Mouse (Mus musculus): ENCODE results near the gene Dtx4.

DNA sequence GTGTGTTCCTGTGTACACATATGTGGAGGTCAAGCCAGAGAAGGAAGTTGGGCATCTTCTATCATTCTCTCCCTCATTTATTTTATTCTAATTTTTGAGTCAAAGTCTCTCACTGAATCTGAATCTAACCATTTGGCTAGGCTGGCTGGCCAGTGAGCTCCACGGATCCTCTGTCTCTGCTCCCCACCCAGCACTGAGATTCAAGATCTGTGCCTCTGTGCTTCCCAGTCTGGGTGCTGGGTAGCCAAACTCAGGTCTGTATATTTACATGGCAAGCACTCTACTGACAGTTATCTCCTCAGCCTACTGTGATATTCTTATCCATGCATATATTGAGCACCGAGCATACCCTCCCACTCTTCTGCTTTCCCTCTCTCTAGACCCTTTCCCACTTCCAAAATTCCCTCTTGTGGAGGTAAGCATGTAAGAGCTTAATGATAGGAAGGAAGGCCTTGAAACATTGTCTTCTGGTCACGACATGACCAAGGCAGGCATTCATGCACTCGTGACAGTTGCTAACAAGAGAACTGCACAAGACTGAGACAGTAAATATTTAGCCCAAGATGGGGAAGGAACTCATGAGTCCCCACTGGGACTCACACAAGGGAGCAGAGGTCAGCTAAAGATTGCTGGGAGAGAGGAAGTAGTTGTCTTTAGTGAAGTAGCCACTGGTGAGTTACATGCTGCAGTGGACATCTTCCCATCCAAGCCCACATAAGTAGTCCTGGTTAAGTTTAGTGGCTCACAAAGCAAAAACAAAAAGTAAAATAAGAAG, 65.3 kb downstream of the Dtx4 start:
- no peak for TF ChIP-seq POLR2A (IDR thresholded peaks at IDR 0.05; ENCODE audit: control insufficient read depth, extremely low read depth, insufficient read depth, low read length, poor library complexity)
- TF ChIP-seq CTCF (IDR thresholded peaks at IDR 0.05; ENCODE audit: borderline replicate concordance, control insufficient read depth, extremely low read depth, insufficient read depth, low read length, poor library complexity), result no peak

Data from thymus, adult 2 months (tissue).